Mouse (Mus musculus): ENCODE data around the gene Ssh3.

Gene Ssh3

GRCm38 (mm10) chr19:4216041-4216685, 52.8 kb downstream of the Ssh3 start:
- no peak for DNase-seq (ENCODE audit: low spot score)

GRCm38 (mm10) chr19:4215451-4215840, 53.5 kb downstream of the Ssh3 start:
- DNase-seq (ENCODE audit: low spot score) = no peak

- no peak for DNase-seq (ENCODE audit: low spot score)
These were observed 54.1 kb downstream of the Ssh3 start for GRCm38 (mm10) chr19:4214771-4215450.

GRCm38 (mm10) chr19:4214071-4214770, 54.8 kb downstream of the Ssh3 start, which contains the start of the genes Clcf1 and AC109138.7:
Clcf1 (plus strand) TSS chr19:4214238.
AC109138.7 (plus strand) TSS chr19:4214357.
- no peak for DNase-seq (ENCODE audit: low spot score)

GRCm38 (mm10) chr19:4213524-4213974, 55.4 kb downstream of the Ssh3 start:
- DNase-seq (ENCODE audit: low spot score) = no peak

- DNase-seq (ENCODE audit: low spot score) = no peak
These were observed 56.9 kb downstream of the Ssh3 start for GRCm38 (mm10) chr19:4211891-4212588.

Measured in c-Kit-positive CD71-positive TER-119-positive erythroid progenitor cells, embryonic 14.5 days (primary cell).